Mouse (Mus musculus) G1E (cell line): Measurements from ENCODE around the gene Arpc1a. TPM values are rescaled to one million over a fixed set of nuclear protein-coding genes. Genes with fewer than 3 reads are reported as not detected.
A peak's percentile ranks its signal among the peaks of the same experiment; 100 is the strongest.
"Not testable (repeated sequence)": the region's sequence is repeated elsewhere in the genome, so short reads cannot be mapped to it uniquely, and the experiment has no call there.

Experiments
- ATAC-seq: 2 replicates; pipeline ENCODE4 v1.8.0; 2016; ENCODE audit warnings: mild to moderate bottlenecking; ENCODE audit not compliant: insufficient number of reproducible peaks, poor library complexity, low FRiP score, severe bottlenecking; ENCODE audit errors: extremely low read depth
- DNase-seq: peaks from one replicate; pipeline ENCODE4 v3.0.0; 2012; ENCODE audit warnings: low spot score
- H3K27me3 ChIP-seq: 2 replicates; pipeline ENCODE4 v1.6.1; 2012; ENCODE audit warnings: mild to moderate bottlenecking, low read length, inconsistent platforms; ENCODE audit not compliant: insufficient read depth
- H3K36me3 ChIP-seq: replicated peaks from 2 replicates; pipeline ENCODE3; 2012; ENCODE audit warnings: mild to moderate bottlenecking, inconsistent platforms
- H3K4me1 ChIP-seq: 2 replicates; pipeline ENCODE4 v1.6.1; 2012; ENCODE audit warnings: low read depth, low read length, inconsistent platforms, mixed read lengths; ENCODE audit not compliant: insufficient read depth
- H3K4me3 ChIP-seq: 2 replicates; pipeline ENCODE4 v1.5.1; 2012; ENCODE audit warnings: low read depth, mild to moderate bottlenecking, inconsistent platforms, low read length, moderate library complexity, mixed read lengths
- H3K9me3 ChIP-seq: replicated peaks from 2 replicates; pipeline ENCODE4 v1.6.1; 2012; ENCODE audit warnings: inconsistent platforms
- CTCF ChIP-seq: IDR thresholded peaks from 2 replicates; pipeline ENCODE4 v1.5.1; 2012; ENCODE audit warnings: low read depth, low read length, inconsistent platforms, mixed read lengths
- GATA1 ChIP-seq: IDR thresholded peaks from 2 replicates; pipeline ENCODE4 v1.6.1; 2012; ENCODE audit warnings: borderline replicate concordance, low read length, inconsistent platforms, mixed read lengths
- GATA2 ChIP-seq: IDR thresholded peaks from 2 replicates; pipeline ENCODE4 v1.6.1; 2012; ENCODE audit warnings: low read depth, low read length, inconsistent platforms, borderline replicate concordance
- POLR2AphosphoS5 ChIP-seq: IDR thresholded peaks from 2 replicates; pipeline ENCODE4 v1.6.1; 2012; ENCODE audit warnings: low read depth, low read length, inconsistent platforms; ENCODE audit not compliant: insufficient replicate concordance
- TAL1 ChIP-seq: conservative IDR thresholded peaks from 2 replicates; pipeline ENCODE4 v1.6.1; 2012; ENCODE audit warnings: low read depth, low read length, inconsistent platforms, mixed read lengths
- polyA plus RNA-seq: library from polyadenylated mRNA; stranded (reverse); fragments of >175 nt; gene quantifications from 2 replicates; pipeline ENCODE4 v1.2.3, GENCODE M21; 2012
- total RNA-seq, 2 experiments: library from RNA; stranded (forward) in 1 of 2; stranded (reverse) in 1 of 2; fragments of 200-1000 nt in 1 of 2; fragments of >200 nt in 1 of 2; fragmentation: Nextera tagmentation in 1 of 2; gene quantifications; 2 replicates each; pipeline ENCODE4 v1.2.3; 2014 to 2017

The Arpc1a gene
- total and polyA plus RNA-seq, 3 experiments = 56.4 to 125 (median 77.0) TPM

- H3K4me3 ChIP-seq = no peak overlapping the region
- no peak for ATAC-seq
- no peak for DNase-seq
- peaks cover 98% of the 10 kb centered on the region for H3K36me3 ChIP-seq
- H3K9me3 ChIP-seq = no peaks in the 10 kb centered on the region
- TF ChIP-seq TAL1 (no peak), CTCF (no peak), POLR2AphosphoS5 (no peak; the same call in 1 of the 2 replicates), GATA1 (no peak), GATA2 (no peak)
- peaks cover 48% of the 10 kb centered on the region for H3K4me1 ChIP-seq
- H3K27me3 ChIP-seq = no peaks in the 10 kb centered on the region
These were observed 46.6 kb downstream of the Arpc1a start for GRCm38 (mm10) chr5:145130191-145130590.

- TF ChIP-seq TAL1 = no peak
- Histone ChIP-seq H3K36me3 (peaks cover 98% of the 10 kb centered on the region), H3K4me1 (peaks cover 43% of the 10 kb centered on the region), H3K27me3 (no peaks in the 10 kb centered on the region), H3K4me3 (no peak overlapping the region), H3K9me3 (no peaks in the 10 kb centered on the region)
- DNase-seq (no peak), ATAC-seq (no peak)
These were observed 47.4 kb downstream of the Arpc1a start for GRCm38 (mm10) chr5:145130995-145131394.

DNA sequence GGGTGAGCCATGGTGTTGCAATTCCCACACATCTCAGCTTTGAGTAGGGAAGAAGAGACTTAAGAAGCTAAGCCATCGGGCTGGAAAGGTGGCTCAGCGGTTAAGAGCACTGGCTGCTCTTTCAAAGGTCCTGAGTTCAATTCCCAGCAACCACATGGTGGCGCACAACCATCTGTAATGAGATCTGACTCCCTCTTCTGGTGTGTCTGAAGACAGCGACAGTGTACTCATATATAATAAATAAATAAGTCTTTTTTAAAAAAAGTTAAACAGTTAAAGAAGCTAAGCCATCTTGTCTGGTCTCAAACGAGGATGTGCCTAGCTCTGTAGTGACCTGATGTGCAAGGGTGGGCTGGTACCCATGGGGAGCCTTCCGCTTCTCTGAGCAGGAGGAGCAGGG, 49.6 kb downstream of the Arpc1a start:
- not testable (repeated sequence) for ATAC-seq

DNA sequence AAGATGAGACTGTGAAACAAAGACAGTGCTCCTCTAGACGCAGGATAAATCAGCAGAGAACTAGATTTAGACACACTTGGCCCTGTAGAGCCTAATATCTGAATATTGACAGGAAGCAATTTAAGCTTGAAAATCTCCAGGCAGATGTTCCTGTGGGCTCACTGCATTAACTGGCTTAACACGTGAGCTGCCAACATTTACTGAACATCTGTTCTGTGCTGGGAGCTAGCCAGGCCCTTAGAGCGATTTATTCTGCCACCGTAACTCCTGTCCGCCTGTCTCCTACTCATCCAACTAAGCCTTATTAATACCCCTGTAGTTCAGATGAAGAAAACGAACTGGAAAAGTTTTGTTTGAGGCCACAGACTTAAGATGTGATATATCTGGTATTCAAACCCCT, 55.2 kb downstream of the Arpc1a start:
- peaks cover 47% of the 10 kb centered on the region for H3K4me1 ChIP-seq
- H3K9me3 ChIP-seq = no peaks in the 10 kb centered on the region
- no peaks in the 10 kb centered on the region for H3K27me3 ChIP-seq
- peaks cover 69% of the 10 kb centered on the region for H3K36me3 ChIP-seq
- peak overlapping the region; percentile 85 for H3K4me3 ChIP-seq
- no peak for DNase-seq
- TF ChIP-seq POLR2AphosphoS5 (no peak), GATA1 (no peak), CTCF (no peak), TAL1 (no peak), GATA2 (no peak)
- no peak for ATAC-seq

More for the DNA sequence above, 49.6 kb downstream of the Arpc1a start:
- H3K27me3 ChIP-seq, DNase-seq, H3K4me3 ChIP-seq, H3K9me3 ChIP-seq: not testable (repeated sequence)
- H3K4me1 ChIP-seq = peaks cover 50% of the 10 kb centered on the region
- H3K36me3 ChIP-seq = peaks cover 98% of the 10 kb centered on the region

- peak; percentile 85 for DNase-seq
- TF ChIP-seq TAL1 = no peak
- no peak for TF ChIP-seq CTCF
- no peak for TF ChIP-seq GATA2
- no peak for TF ChIP-seq POLR2AphosphoS5
- no peak for TF ChIP-seq GATA1
- Histone ChIP-seq H3K36me3 (peaks cover 69% of the 10 kb centered on the region), H3K4me3 (peak within 1 kb of the TSS; percentile 85), H3K4me1 (peaks cover 46% of the 10 kb centered on the region), H3K9me3 (no peaks in the 10 kb centered on the region), H3K27me3 (no peaks in the 10 kb centered on the region)
- ATAC-seq = peak; percentile 71
These were observed 56.2 kb downstream of the Arpc1a start, which contains the start of the genes Pdap1 and Bud31 for GRCm38 (mm10) chr5:145139571-145140519. Pdap1 (minus strand) TSS chr5:145140238. Bud31 (plus strand) TSS chr5:145140362.

DNA sequence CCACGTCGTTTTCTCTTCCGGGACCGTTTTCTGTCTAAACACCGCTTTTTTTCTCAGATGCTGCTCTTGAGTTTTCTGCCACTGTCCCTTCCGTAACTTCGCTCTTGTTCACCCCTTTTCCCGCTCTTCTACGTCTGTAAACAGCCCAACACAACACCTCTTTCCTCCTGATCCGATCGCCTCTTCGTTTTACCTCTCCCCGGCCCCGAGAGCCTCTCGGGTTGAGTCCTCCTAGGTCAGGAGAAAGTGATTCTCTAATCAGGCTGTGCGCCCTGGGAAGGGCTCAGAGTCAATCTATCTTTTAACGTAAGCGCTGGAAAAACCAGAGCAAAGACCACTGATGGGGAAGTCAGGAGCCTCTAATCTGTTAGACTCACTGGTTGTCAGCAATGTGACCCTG, 57.0 kb downstream of the Arpc1a start:
- DNase-seq (no peak), ATAC-seq (no peak)
- Histone ChIP-seq H3K27me3 (no peaks in the 10 kb centered on the region), H3K4me3 (peak overlapping the region; percentile 85), H3K9me3 (no peaks in the 10 kb centered on the region), H3K4me1 (peaks cover 46% of the 10 kb centered on the region), H3K36me3 (peaks cover 69% of the 10 kb centered on the region)
- TF ChIP-seq TAL1 (no peak), GATA1 (no peak), CTCF (no peak), POLR2AphosphoS5 (no peak), GATA2 (no peak)

DNA sequence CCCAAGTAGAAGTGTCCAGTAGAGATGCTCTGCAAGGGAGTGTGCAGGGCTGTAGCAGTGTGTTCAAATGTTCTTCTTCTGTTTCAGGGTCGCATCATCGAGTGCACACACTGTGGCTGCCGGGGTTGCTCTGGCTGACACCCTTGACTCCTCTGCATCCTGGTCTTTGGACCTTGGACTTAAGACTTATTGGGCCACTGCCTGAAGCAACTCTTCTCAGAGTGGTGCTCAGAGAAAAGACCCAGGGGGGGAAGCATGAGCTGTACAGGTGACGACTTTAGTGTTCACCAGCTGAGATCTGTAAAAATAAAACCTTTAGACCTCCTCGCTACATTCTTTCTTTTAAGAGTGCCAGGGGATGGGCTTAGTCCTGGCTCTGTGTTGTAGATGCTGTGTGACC, 64.1 kb downstream of the Arpc1a start:
- TF ChIP-seq CTCF = no peak
- TF ChIP-seq TAL1 = no peak
- TF ChIP-seq POLR2AphosphoS5 = no peak
- no peak for TF ChIP-seq GATA2
- TF ChIP-seq GATA1 = no peak
- Histone ChIP-seq H3K36me3 (peaks cover 100% of the 10 kb centered on the region), H3K9me3 (no peaks in the 10 kb centered on the region), H3K4me3 (no peak overlapping the region), H3K4me1 (peaks cover 27% of the 10 kb centered on the region), H3K27me3 (no peaks in the 10 kb centered on the region)
- DNase-seq (no peak), ATAC-seq (no peak)
